Mouse (Mus musculus): ENCODE data around the gene Olfr24. TPM values are rescaled to one million over a fixed set of nuclear protein-coding genes. Genes with fewer than 3 reads are reported as not detected.

Olfr24 gene
- polyA plus RNA-seq, 1 experiment from 2014 or later, result not detected

Other genes with a start within 250 kb of the Olfr24 start
- not detected in 2 replicates for gene Muc16, start 89.5 kb downstream of the Olfr24 start, polyA plus RNA-seq (2016; fragmentation: Nextera tagmentation; extraction: Ambion mirVana)
- not detected in 2 replicates for gene Olfr828, start 55.5 kb upstream of the Olfr24 start, polyA plus RNA-seq (2016; fragmentation: Nextera tagmentation; extraction: Ambion mirVana)
- not detected in 2 replicates for gene Olfr829, start 90.9 kb upstream of the Olfr24 start, polyA plus RNA-seq (2016; fragmentation: Nextera tagmentation; extraction: Ambion mirVana)
- not detected in 2 replicates for gene Olfr830, start 110.7 kb upstream of the Olfr24 start, polyA plus RNA-seq (2016; fragmentation: Nextera tagmentation; extraction: Ambion mirVana)
- gene Olfr832, start 173.1 kb upstream of the Olfr24 start, polyA plus RNA-seq (2016; fragmentation: Nextera tagmentation; extraction: Ambion mirVana), result not detected in 2 replicates
- gene Olfr834, start 224.0 kb upstream of the Olfr24 start, polyA plus RNA-seq (2016; fragmentation: Nextera tagmentation; extraction: Ambion mirVana), result not detected in 2 replicates

Data from hindbrain, embryonic 10.5 days (tissue).